Mouse (Mus musculus): ENCODE results near the gene Fstl4. TPM values are rescaled to one million over a fixed set of nuclear protein-coding genes. Genes with fewer than 3 reads are reported as not detected.
A peak's percentile ranks its signal among the peaks of the same experiment; 100 is the strongest.

Fstl4 gene
- 7.1 and 7.6 TPM in 2 replicates for total RNA-seq (2014; rRNA removed)
- 9.1 and 9.4 TPM in 2 replicates for polyA plus RNA-seq (2015; fragmentation: Nextera tagmentation; extraction: Ambion mirVana)

DNA sequence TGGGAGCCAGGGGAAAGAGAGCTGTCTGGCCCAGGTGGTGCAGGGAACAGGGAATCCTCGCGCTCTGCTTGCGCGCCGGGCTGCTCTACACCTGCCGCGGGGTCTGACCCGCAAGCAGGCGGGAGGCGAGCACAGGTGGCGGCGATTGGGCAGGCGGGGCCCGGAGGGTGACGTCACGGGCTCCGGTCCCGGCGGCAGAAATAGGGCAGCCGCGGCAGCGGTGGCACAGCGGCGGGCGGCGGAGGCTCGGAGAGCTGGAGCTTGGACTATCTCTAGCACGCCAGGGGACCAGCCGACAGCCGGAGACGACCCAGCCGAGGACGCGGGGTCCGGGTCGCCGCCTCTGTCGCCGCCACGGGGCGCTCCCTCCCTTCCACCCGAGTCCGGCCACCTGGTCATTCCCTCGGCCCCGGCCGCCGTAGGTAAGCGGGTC lies at the start of gene Fstl4:
Gene Fstl4 (plus strand): TSS at position 174 of the 433 bp plus-strand sequence.
- Histone ChIP-seq H3K9me3 (ENCODE audit: low read length) (no peaks in the 10 kb centered on the region), H3K36me3 (ENCODE audit: insufficient read depth, low read length) (no peaks in the 10 kb centered on the region), H3K4me2 (ENCODE audit: low read depth, low read length, poor library complexity, severe bottlenecking) (peak within 1 kb of the TSS; percentile 100), H3K27ac (ENCODE audit: low read depth, low read length) (no peak within 1 kb of the TSS), H3K4me1 (ENCODE audit: insufficient read depth, low read length) (peaks cover 8% of the 10 kb centered on the region; the same call in 1 of the 2 replicates), H3K9ac (replicated peaks; ENCODE audit: low read length, poor library complexity, severe bottlenecking) (peak within 1 kb of the TSS; percentile 69), H3K27me3 (ENCODE audit: insufficient read depth, low read length) (peaks cover 30% of the 10 kb centered on the region), H3K4me3 (ENCODE audit: low read depth, low read length) (peak within 1 kb of the TSS; percentile 67)
- TF ChIP-seq CTCF (IDR thresholded peaks at IDR 0.05), result no peak
- ATAC-seq (ENCODE audit: low FRiP score) (peak; percentile 47; the same call in 1 of the 2 replicates), DNase-seq (ENCODE audit: low spot score) (peak; percentile 39)
- under 1% methylated on average over 39 of the region's 48 CpGs for WGBS

- WGBS, result 64% methylated on average over 1 of the region's 1 CpGs
- no peak overlapping the region for H3K4me3 ChIP-seq (ENCODE audit: low read depth, low read length)
- no peaks in the 10 kb centered on the region for H3K4me1 ChIP-seq (ENCODE audit: insufficient read depth, low read length)
- no peaks in the 10 kb centered on the region for H3K27me3 ChIP-seq (ENCODE audit: insufficient read depth, low read length)
- H3K9ac ChIP-seq (replicated peaks; ENCODE audit: low read length, poor library complexity, severe bottlenecking), result no peak overlapping the region
- H3K4me2 ChIP-seq (ENCODE audit: low read depth, low read length, poor library complexity, severe bottlenecking), result no peak overlapping the region
- no peak overlapping the region for H3K27ac ChIP-seq (ENCODE audit: low read depth, low read length)
- no peak for TF ChIP-seq CTCF (IDR thresholded peaks at IDR 0.05)
- ATAC-seq (ENCODE audit: low FRiP score), result no peak
- no peak for DNase-seq (ENCODE audit: low spot score)
- H3K9me3 ChIP-seq (ENCODE audit: low read length), result no peaks in the 10 kb centered on the region
- no peaks in the 10 kb centered on the region for H3K36me3 ChIP-seq (ENCODE audit: insufficient read depth, low read length)
Measured at GRCm38 (mm10) chr11:52718570-52718969, 45.9 kb upstream of the Fstl4 start.

DNA sequence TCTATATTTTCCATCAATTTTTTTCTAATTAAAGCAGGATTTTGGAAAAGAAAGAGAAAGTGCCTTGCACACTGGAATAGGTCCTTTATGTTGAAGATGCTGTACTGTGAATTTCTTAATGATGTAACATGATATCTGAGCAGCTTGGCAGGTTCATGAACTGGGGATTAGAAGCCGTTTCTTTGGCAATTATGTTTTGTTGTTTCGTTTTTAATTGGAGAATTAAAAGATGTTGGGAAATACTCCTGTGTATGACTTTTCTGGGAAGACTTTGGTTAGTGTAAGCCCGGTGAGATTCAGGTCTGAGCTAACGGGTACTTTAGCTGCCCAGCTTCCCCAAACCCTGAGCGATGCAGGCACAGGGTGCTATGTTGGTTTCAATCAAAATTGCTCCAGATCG lies 43.3 kb upstream of the Fstl4 start:
- no peak for TF ChIP-seq CTCF (IDR thresholded peaks at IDR 0.05)
- no peak for ATAC-seq (ENCODE audit: low FRiP score)
- Histone ChIP-seq H3K27ac (ENCODE audit: low read depth, low read length) (no peak overlapping the region), H3K36me3 (ENCODE audit: insufficient read depth, low read length) (no peaks in the 10 kb centered on the region), H3K9me3 (ENCODE audit: low read length) (no peaks in the 10 kb centered on the region), H3K9ac (replicated peaks; ENCODE audit: low read length, poor library complexity, severe bottlenecking) (no peak overlapping the region), H3K4me2 (ENCODE audit: low read depth, low read length, poor library complexity, severe bottlenecking) (no peak overlapping the region), H3K4me3 (ENCODE audit: low read depth, low read length) (no peak overlapping the region), H3K27me3 (ENCODE audit: insufficient read depth, low read length) (no peaks in the 10 kb centered on the region), H3K4me1 (ENCODE audit: insufficient read depth, low read length) (no peaks in the 10 kb centered on the region)
- 73% methylated on average over 6 of the region's 6 CpGs for WGBS
- no peak for DNase-seq (ENCODE audit: low spot score)

GRCm38 (mm10) chr11:52722706-52723105 lies 41.7 kb upstream of the Fstl4 start:
- no peak overlapping the region for H3K27ac ChIP-seq (ENCODE audit: low read depth, low read length)
- H3K9me3 ChIP-seq (ENCODE audit: low read length), result no peaks in the 10 kb centered on the region
- ATAC-seq (ENCODE audit: low FRiP score) (no peak), DNase-seq (ENCODE audit: low spot score) (peak; percentile 29)
- TF ChIP-seq CTCF (IDR thresholded peaks at IDR 0.05), result no peak
- 88% methylated on average over 4 of the region's 4 CpGs for WGBS
- no peak overlapping the region for H3K4me2 ChIP-seq (ENCODE audit: low read depth, low read length, poor library complexity, severe bottlenecking)
- no peak overlapping the region for H3K4me3 ChIP-seq (ENCODE audit: low read depth, low read length)
- no peaks in the 10 kb centered on the region for H3K27me3 ChIP-seq (ENCODE audit: insufficient read depth, low read length)
- no peaks in the 10 kb centered on the region for H3K36me3 ChIP-seq (ENCODE audit: insufficient read depth, low read length)
- H3K9ac ChIP-seq (replicated peaks; ENCODE audit: low read length, poor library complexity, severe bottlenecking), result no peak overlapping the region
- no peaks in the 10 kb centered on the region for H3K4me1 ChIP-seq (ENCODE audit: insufficient read depth, low read length)

DNA sequence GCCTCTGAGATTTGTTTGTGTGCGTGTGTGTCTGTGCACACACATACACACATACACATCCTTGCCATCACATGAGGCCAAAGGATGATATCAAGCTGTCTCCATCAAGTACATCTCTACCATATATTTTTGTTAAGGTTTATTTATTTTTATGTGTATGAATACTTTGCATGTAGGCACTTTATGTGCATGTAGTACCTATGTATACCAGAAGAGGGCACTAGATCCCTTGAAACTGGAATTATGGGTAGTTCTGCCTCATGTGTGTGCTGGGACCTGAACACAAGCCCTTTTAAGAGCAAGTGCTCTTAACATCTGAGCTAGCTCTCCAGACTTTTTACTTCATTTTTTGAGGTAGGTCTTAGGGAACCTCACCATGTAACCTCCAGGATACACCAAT lies 38.4 kb upstream of the Fstl4 start:
- no peaks in the 10 kb centered on the region for H3K27me3 ChIP-seq (ENCODE audit: insufficient read depth, low read length)
- DNase-seq (ENCODE audit: low spot score), result no peak
- TF ChIP-seq CTCF (IDR thresholded peaks at IDR 0.05), result peak; percentile 47
- no peak overlapping the region for H3K9ac ChIP-seq (replicated peaks; ENCODE audit: low read length, poor library complexity, severe bottlenecking)
- H3K36me3 ChIP-seq (ENCODE audit: insufficient read depth, low read length), result no peaks in the 10 kb centered on the region
- no peak overlapping the region for H3K4me3 ChIP-seq (ENCODE audit: low read depth, low read length)
- H3K4me2 ChIP-seq (ENCODE audit: low read depth, low read length, poor library complexity, severe bottlenecking), result no peak overlapping the region
- no peaks in the 10 kb centered on the region for H3K9me3 ChIP-seq (ENCODE audit: low read length)
- H3K27ac ChIP-seq (ENCODE audit: low read depth, low read length), result no peak overlapping the region
- no peaks in the 10 kb centered on the region for H3K4me1 ChIP-seq (ENCODE audit: insufficient read depth, low read length)
- whole genome bisulfite sequencing, result 97% methylated on average over 1 of the region's 1 CpGs
- ATAC-seq (ENCODE audit: low FRiP score), result no peak

GRCm38 (mm10) chr11:52728479-52728878 lies 36.0 kb upstream of the Fstl4 start:
- DNase-seq (ENCODE audit: low spot score) (peak; percentile 62), ATAC-seq (ENCODE audit: low FRiP score) (no peak)
- TF ChIP-seq CTCF (IDR thresholded peaks at IDR 0.05), result no peak
- Histone ChIP-seq H3K4me2 (ENCODE audit: low read depth, low read length, poor library complexity, severe bottlenecking) (no peak overlapping the region), H3K4me3 (ENCODE audit: low read depth, low read length) (no peak overlapping the region), H3K9ac (replicated peaks; ENCODE audit: low read length, poor library complexity, severe bottlenecking) (no peak overlapping the region), H3K36me3 (ENCODE audit: insufficient read depth, low read length) (no peaks in the 10 kb centered on the region), H3K27me3 (ENCODE audit: insufficient read depth, low read length) (no peaks in the 10 kb centered on the region), H3K4me1 (ENCODE audit: insufficient read depth, low read length) (no peaks in the 10 kb centered on the region), H3K9me3 (ENCODE audit: low read length) (no peaks in the 10 kb centered on the region), H3K27ac (ENCODE audit: low read depth, low read length) (no peak overlapping the region)
- WGBS, result 56% methylated on average over 15 of the region's 15 CpGs

Measured in midbrain, postnatal 0 days (tissue).